Mouse (Mus musculus): ENCODE measurements around the gene Bach2. TPM values are rescaled to one million over a fixed set of nuclear protein-coding genes. Genes with fewer than 3 reads are reported as not detected.

Gene Bach2
- polyA plus RNA-seq, 2 experiments, result 0.45 to 0.67 TPM

GRCm38 (mm10) chr4:32587543-32587942 is 348.9 kb downstream of the Bach2 start:
- DNase-seq (ENCODE audit: low read depth in 3 of 3, low spot score in 3 of 3) (no peak), ATAC-seq (ENCODE audit: insufficient read depth) (no peak)
- Histone ChIP-seq H3K4me1 (replicated peaks; ENCODE audit: control insufficient read depth in 2 of 2, insufficient read depth in 2 of 2, low read length in 1 of 2) (no peaks in the 10 kb centered on the region), H3K36me3 (replicated peaks; ENCODE audit: control insufficient read depth, insufficient read depth, low read depth) (no peaks in the 10 kb centered on the region), H3K9ac (replicated peaks) (no peak overlapping the region), H3K27me3 (ENCODE audit: control insufficient read depth, insufficient read depth, low read length) (no peaks in the 10 kb centered on the region), H3K27ac (no peak overlapping the region), H3K4me2 (ENCODE audit: low read depth) (no peak overlapping the region), H3K4me3 (ENCODE audit: insufficient read depth in 1 of 2, low read depth in 2 of 2, low read length in 2 of 2) (no peak overlapping the region), H3K9me3 (ENCODE audit: control insufficient read depth, low read length) (no peaks in the 10 kb centered on the region)
- 53% methylated on average over 5 of the region's 5 CpGs for WGBS (ENCODE audit: insufficient replicate concordance)
- TF ChIP-seq CTCF (IDR thresholded peaks at IDR 0.05; ENCODE audit: low read depth) (no peak), EP300 (IDR thresholded peaks at IDR 0.05; ENCODE audit: low read depth) (no peak)

GRCm38 (mm10) chr4:32588237-32588636 is 349.6 kb downstream of the Bach2 start:
- Histone ChIP-seq H3K36me3 (replicated peaks; ENCODE audit: control insufficient read depth, insufficient read depth, low read depth) (no peaks in the 10 kb centered on the region), H3K9me3 (ENCODE audit: control insufficient read depth, low read length) (no peaks in the 10 kb centered on the region), H3K4me3 (ENCODE audit: insufficient read depth in 1 of 2, low read depth in 2 of 2, low read length in 2 of 2) (no peak overlapping the region), H3K27ac (no peak overlapping the region), H3K4me2 (ENCODE audit: low read depth) (no peak overlapping the region), H3K27me3 (ENCODE audit: control insufficient read depth, insufficient read depth, low read length) (no peaks in the 10 kb centered on the region), H3K4me1 (replicated peaks; ENCODE audit: control insufficient read depth in 2 of 2, insufficient read depth in 2 of 2, low read length in 1 of 2) (no peaks in the 10 kb centered on the region), H3K9ac (replicated peaks) (no peak overlapping the region)
- 54% methylated on average over 6 of the region's 6 CpGs for WGBS (ENCODE audit: insufficient replicate concordance)
- ATAC-seq (ENCODE audit: insufficient read depth) (no peak), DNase-seq (ENCODE audit: low read depth in 3 of 3, low spot score in 3 of 3) (no peak)
- no peak for TF ChIP-seq EP300 (IDR thresholded peaks at IDR 0.05; ENCODE audit: low read depth)
- TF ChIP-seq CTCF (IDR thresholded peaks at IDR 0.05; ENCODE audit: low read depth), result no peak

GRCm38 (mm10) chr4:32601135-32601534 is 362.5 kb downstream of the Bach2 start:
- no peak overlapping the region for H3K4me3 ChIP-seq (ENCODE audit: insufficient read depth in 1 of 2, low read depth in 2 of 2, low read length in 2 of 2)
- H3K9ac ChIP-seq (replicated peaks), result no peak overlapping the region
- H3K9me3 ChIP-seq (ENCODE audit: control insufficient read depth, low read length), result no peaks in the 10 kb centered on the region
- H3K27ac ChIP-seq, result no peak overlapping the region
- TF ChIP-seq EP300 (IDR thresholded peaks at IDR 0.05; ENCODE audit: low read depth), result no peak
- no peak for TF ChIP-seq CTCF (IDR thresholded peaks at IDR 0.05; ENCODE audit: low read depth)
- ATAC-seq (ENCODE audit: insufficient read depth) (no peak), DNase-seq (ENCODE audit: low read depth in 3 of 3, low spot score in 3 of 3) (peak; percentile 22 to 25 (median 23))
- WGBS (ENCODE audit: insufficient replicate concordance), result 24% methylated on average over 12 of the region's 12 CpGs
- H3K36me3 ChIP-seq (replicated peaks; ENCODE audit: control insufficient read depth, insufficient read depth, low read depth), result no peaks in the 10 kb centered on the region
- H3K27me3 ChIP-seq (ENCODE audit: control insufficient read depth, insufficient read depth, low read length), result no peaks in the 10 kb centered on the region
- H3K4me1 ChIP-seq (replicated peaks; ENCODE audit: control insufficient read depth in 2 of 2, insufficient read depth in 2 of 2, low read length in 1 of 2), result no peaks in the 10 kb centered on the region
- no peak overlapping the region for H3K4me2 ChIP-seq (ENCODE audit: low read depth)

GRCm38 (mm10) chr4:32602660-32603059 is 364.1 kb downstream of the Bach2 start, which contains the start of gene Gja10:
Gene Gja10, minus strand, starts transcription at chr4:32602760.
- Histone ChIP-seq H3K4me3 (ENCODE audit: insufficient read depth in 1 of 2, low read depth in 2 of 2, low read length in 2 of 2) (no peak within 1 kb of the TSS), H3K4me1 (replicated peaks; ENCODE audit: control insufficient read depth in 2 of 2, insufficient read depth in 2 of 2, low read length in 1 of 2) (no peaks in the 10 kb centered on the region), H3K9ac (replicated peaks) (no peak within 1 kb of the TSS), H3K9me3 (ENCODE audit: control insufficient read depth, low read length) (no peaks in the 10 kb centered on the region), H3K27ac (no peak within 1 kb of the TSS), H3K4me2 (ENCODE audit: low read depth) (no peak within 1 kb of the TSS), H3K27me3 (ENCODE audit: control insufficient read depth, insufficient read depth, low read length) (no peaks in the 10 kb centered on the region), H3K36me3 (replicated peaks; ENCODE audit: control insufficient read depth, insufficient read depth, low read depth) (no peaks in the 10 kb centered on the region)
- TF ChIP-seq EP300 (IDR thresholded peaks at IDR 0.05; ENCODE audit: low read depth), result no peak
- DNase-seq (ENCODE audit: low read depth in 3 of 3, low spot score in 3 of 3) (no peak), ATAC-seq (ENCODE audit: insufficient read depth) (no peak)
- WGBS (ENCODE audit: insufficient replicate concordance), result 47% methylated on average over 3 of the region's 3 CpGs

GRCm38 (mm10) chr4:32615034-32615881 is 376.7 kb downstream of the Bach2 start, which contains the start of gene Casp8ap2:
Gene Casp8ap2, plus strand, starts transcription at chr4:32615451.
- no peaks in the 10 kb centered on the region for H3K27me3 ChIP-seq (ENCODE audit: control insufficient read depth, insufficient read depth, low read length)
- peak within 1 kb of the TSS; percentile 67 for H3K27ac ChIP-seq
- H3K4me1 ChIP-seq (replicated peaks; ENCODE audit: control insufficient read depth in 2 of 2, insufficient read depth in 2 of 2, low read length in 1 of 2), result peaks cover 9 to 13% of the 10 kb centered on the region in 2 experiments
- H3K9ac ChIP-seq (replicated peaks), result peak within 1 kb of the TSS; percentile 95
- peak; percentile 95 for ATAC-seq (ENCODE audit: insufficient read depth)
- H3K36me3 ChIP-seq (replicated peaks; ENCODE audit: control insufficient read depth, insufficient read depth, low read depth), result peaks cover 3% of the 10 kb centered on the region
- no peaks in the 10 kb centered on the region for H3K9me3 ChIP-seq (ENCODE audit: control insufficient read depth, low read length)
- peak within 1 kb of the TSS; percentile 93 to 99 for H3K4me3 ChIP-seq (ENCODE audit: insufficient read depth in 1 of 2, low read depth in 2 of 2, low read length in 2 of 2)
- DNase-seq (ENCODE audit: low read depth in 3 of 3, low spot score in 3 of 3), result peak; percentile 99 to 100 (median 100)
- TF ChIP-seq EP300 (IDR thresholded peaks at IDR 0.05; ENCODE audit: low read depth), result 0 out of 2 replicates have a peak, but pooled peaks have one; percentile 10
- 0 out of 2 replicates have a peak, but pooled peaks have one; percentile 2 for TF ChIP-seq CTCF (IDR thresholded peaks at IDR 0.05; ENCODE audit: low read depth)
- H3K4me2 ChIP-seq (ENCODE audit: low read depth), result peak within 1 kb of the TSS; percentile 87
- WGBS (ENCODE audit: insufficient replicate concordance), result under 1% methylated on average over 67 of the region's 67 CpGs
